Mouse (Mus musculus) heart, embryonic 11.5 days (tissue): ENCODE data around the gene Ctr9. TPM values are rescaled to one million over a fixed set of nuclear protein-coding genes. Genes with fewer than 3 reads are reported as not detected.

Source experiments
- ATAC-seq: fragments of 200-750 bp; cut with Nextera tagmentation; replicated peaks from 2 replicates; pipeline ENCODE4 v1.8.0; 2017; ENCODE audit warnings: moderate library complexity; ENCODE audit not compliant: insufficient number of reproducible peaks, low FRiP score, low TSS enrichment
- H3K27ac ChIP-seq: fragments of 300-500 bp; sonication (generic); 2 replicates; pipeline ENCODE4 v1.5.1; 2014; ENCODE audit warnings: mild to moderate bottlenecking, low read depth, low read length
- H3K27me3 ChIP-seq: fragments of 300-500 bp; sonication (generic); 2 replicates; pipeline ENCODE4 v1.6.1; 2014; ENCODE audit warnings: mild to moderate bottlenecking, low read length, mixed read lengths; ENCODE audit not compliant: control insufficient read depth, insufficient read depth
- H3K36me3 ChIP-seq: fragments of 300-500 bp; sonication (generic); 2 replicates; pipeline ENCODE4 v1.6.1; 2014; ENCODE audit warnings: mild to moderate bottlenecking, low read length, moderate library complexity, mixed read lengths; ENCODE audit not compliant: control insufficient read depth, insufficient read depth
- H3K4me1 ChIP-seq: fragments of 300-500 bp; sonication (generic); 2 replicates; pipeline ENCODE4 v1.6.1; 2014; ENCODE audit warnings: low read length; ENCODE audit not compliant: control insufficient read depth, insufficient read depth
- H3K4me2 ChIP-seq: fragments of 300-500 bp; sonication (generic); 2 replicates; pipeline ENCODE4 v1.6.1; 2014; ENCODE audit warnings: mild to moderate bottlenecking, moderate library complexity
- H3K4me3 ChIP-seq: fragments of 300-500 bp; sonication (generic); 2 replicates; pipeline ENCODE4 v1.5.1; 2014; ENCODE audit warnings: low read depth, low read length
- H3K9ac ChIP-seq: fragments of 300-500 bp; sonication (generic); 2 replicates; pipeline ENCODE4 v1.6.1; 2014; ENCODE audit warnings: mild to moderate bottlenecking, low read depth, low read length, moderate library complexity
- H3K9me3 ChIP-seq: fragments of 300-500 bp; sonication (generic); replicated peaks from 2 replicates; pipeline ENCODE4 v1.6.1; 2016; ENCODE audit warnings: low read length; ENCODE audit not compliant: control insufficient read depth
- WGBS: fragments of 180-500 bp; shearing (Covaris S2); extraction: QIAGEN DNeasy Blood & Tissue Kit; methylation state at CpG from one replicate; pipeline ENCODE4 v1.1.7; 2014; ENCODE audit not compliant: insufficient replicate concordance; 5-methylcytosine and 5-hydroxymethylcytosine counted together
- polyA plus RNA-seq: library from polyadenylated mRNA; unstranded; fragments of >200 nt; fragmentation: Nextera tagmentation; extraction: Ambion mirVana; gene quantifications from 2 replicates; pipeline ENCODE4 v1.2.1, GENCODE M21; 2014

The Ctr9 gene
- 46.1 and 53.6 TPM in 2 replicates for polyA plus RNA-seq

DNA sequence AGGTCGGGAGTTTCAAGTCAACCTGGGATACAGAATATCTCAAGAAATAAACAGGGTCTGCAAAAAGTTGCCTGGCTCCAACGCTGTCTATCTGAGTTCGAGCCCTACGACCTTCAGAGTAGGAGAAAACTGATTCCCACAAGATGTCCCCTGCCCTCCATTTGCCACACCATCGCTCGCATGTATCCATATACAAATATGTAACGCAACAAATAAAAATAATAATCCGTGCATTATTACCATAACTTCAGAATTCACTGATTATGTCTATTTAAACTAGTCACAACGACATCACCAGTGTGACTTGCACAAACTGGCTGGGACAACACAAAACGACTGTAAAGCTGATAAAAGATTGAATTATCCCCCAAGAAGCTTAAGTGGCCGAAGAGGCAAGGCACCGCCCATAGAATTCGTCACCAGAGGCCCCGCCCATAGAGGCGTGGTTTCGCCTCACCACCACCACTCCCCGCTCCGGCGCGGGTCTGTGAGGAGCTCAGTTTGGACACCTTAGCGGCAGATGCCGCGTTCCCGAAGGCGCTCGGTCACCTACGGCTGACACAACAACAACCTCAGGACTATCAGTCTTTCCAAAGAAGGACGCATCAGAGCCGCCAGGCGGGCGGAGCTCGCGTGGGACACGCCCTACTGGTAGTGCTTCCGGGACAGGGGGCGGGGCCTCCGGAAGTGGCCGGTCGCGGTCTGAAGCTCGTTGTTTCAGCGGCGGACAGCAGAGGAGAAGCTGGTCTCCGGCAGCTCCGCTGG, at the start of gene Ctr9:
Ctr9 (plus strand) TSS at position 671 of the 765 bp plus-strand sequence.
- H3K4me3 ChIP-seq = peak within 1 kb of the TSS; percentile 92
- H3K36me3 ChIP-seq = peaks cover 5% of the 10 kb centered on the region
- peak within 1 kb of the TSS; percentile 82 for H3K9ac ChIP-seq
- peak within 1 kb of the TSS; percentile 96 for H3K27ac ChIP-seq
- peak; percentile 96 for ATAC-seq
- WGBS = 5% methylated on average over 45 of the region's 45 CpGs
- peaks cover 8% of the 10 kb centered on the region for H3K4me1 ChIP-seq
- H3K4me2 ChIP-seq = peak within 1 kb of the TSS; percentile 82
- H3K9me3 ChIP-seq = no peaks in the 10 kb centered on the region
- H3K27me3 ChIP-seq = no peaks in the 10 kb centered on the region

DNA sequence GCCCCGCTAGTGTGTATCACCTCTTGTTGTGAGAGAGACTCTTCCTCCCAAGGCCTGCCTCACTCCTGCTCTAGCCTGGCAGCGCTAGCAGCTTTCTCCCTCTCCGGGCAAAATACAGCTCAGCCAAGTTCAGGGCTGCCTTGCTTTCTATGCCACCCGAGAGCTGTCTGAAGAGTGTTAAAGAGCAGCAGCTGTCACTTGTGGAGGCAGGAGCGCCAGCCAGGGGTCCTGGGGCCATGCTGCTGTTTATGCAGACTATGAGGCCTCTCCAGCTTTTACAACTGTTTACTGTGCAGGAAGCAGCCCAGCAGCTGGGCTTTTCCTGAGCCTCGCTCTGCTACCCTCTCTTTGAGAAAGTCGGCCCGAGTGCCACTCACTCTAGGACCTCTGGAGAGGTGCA, 47.7 kb upstream of the Ctr9 start:
- H3K4me1 ChIP-seq = peaks cover 36% of the 10 kb centered on the region
- peak overlapping the region; percentile 56 for H3K4me2 ChIP-seq
- WGBS = 38% methylated on average over 8 of the region's 8 CpGs

DNA sequence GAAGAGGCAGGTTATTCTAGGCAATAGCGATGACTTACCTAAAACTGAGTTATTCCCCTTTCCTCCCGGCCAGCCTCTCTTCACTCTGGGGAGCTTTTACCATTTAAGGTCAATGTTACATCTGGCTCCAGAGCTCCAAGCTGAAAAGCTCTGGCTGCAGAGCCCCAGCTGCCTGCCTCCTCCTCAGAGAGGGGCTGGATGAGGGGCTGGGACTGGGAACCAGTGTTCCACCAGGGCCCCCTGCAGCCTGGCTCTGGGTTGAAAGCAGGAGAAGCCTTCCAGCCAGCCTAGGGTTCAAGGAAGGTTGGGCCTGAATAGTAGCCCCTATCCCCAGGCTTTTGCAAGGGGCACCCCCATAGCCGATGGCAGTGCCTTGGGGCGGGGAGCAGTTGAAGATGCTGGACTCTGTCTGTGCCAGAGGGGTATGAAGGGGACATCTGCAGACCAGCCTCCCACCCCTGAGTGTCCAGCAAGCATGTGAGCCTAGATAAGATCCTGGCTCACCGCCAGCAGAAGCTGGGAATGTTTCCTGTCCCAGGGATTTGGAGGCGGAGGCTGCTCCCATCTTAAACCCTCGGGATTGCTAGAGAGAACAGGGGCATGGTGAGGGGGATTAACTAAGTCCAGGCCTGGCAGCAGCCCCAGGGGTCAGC, 46.6 kb upstream of the Ctr9 start, which contains the start of gene Mrvi1:
Mrvi1 (minus strand) TSS at position 409 of the 653 bp plus-strand sequence.
- H3K27ac ChIP-seq = peak within 1 kb of the TSS; percentile 81
- peak within 1 kb of the TSS; percentile 56 for H3K4me2 ChIP-seq
- H3K9me3 ChIP-seq = no peaks in the 10 kb centered on the region
- WGBS = 16% methylated on average over 7 of the region's 7 CpGs
- peak within 1 kb of the TSS; percentile 62 for H3K9ac ChIP-seq
- H3K27me3 ChIP-seq = no peaks in the 10 kb centered on the region
- H3K4me1 ChIP-seq = peaks cover 33% of the 10 kb centered on the region
- H3K36me3 ChIP-seq = no peaks in the 10 kb centered on the region
- peak; percentile 68 for ATAC-seq
- peak within 1 kb of the TSS; percentile 16 for H3K4me3 ChIP-seq

More for the DNA sequence above, 47.7 kb upstream of the Ctr9 start:
- no peaks in the 10 kb centered on the region for H3K36me3 ChIP-seq
- no peaks in the 10 kb centered on the region for H3K9me3 ChIP-seq
- H3K9ac ChIP-seq = peak overlapping the region; percentile 56; the same call in 1 of the 2 replicates
- H3K27ac ChIP-seq = peak overlapping the region; percentile 81
- peak overlapping the region; percentile 12; the same call in 1 of the 2 replicates for H3K4me3 ChIP-seq
- no peak for ATAC-seq
- H3K27me3 ChIP-seq = no peaks in the 10 kb centered on the region

DNA sequence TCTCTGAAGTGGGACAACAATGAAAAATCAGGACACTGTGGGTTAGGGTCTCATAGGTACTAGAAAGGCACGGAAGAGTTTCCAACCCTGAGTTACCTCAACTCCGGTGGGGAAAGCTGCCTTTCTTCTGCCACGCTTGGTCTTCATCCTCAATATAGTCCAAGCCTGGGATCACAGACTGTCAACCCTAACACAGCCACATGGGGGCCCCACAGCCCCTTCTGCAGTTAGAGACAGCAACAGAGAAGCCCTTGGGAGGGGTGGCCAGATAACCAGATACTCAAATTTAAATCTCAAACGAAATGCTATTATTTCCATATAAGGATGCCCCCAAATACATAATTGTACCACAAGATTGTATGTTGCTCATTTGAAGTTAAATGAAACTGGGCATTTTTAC, 46.0 kb upstream of the Ctr9 start:
- H3K9me3 ChIP-seq = no peaks in the 10 kb centered on the region
- 28% methylated on average over 4 of the region's 4 CpGs for WGBS
- no peaks in the 10 kb centered on the region for H3K36me3 ChIP-seq
- H3K4me3 ChIP-seq = no peak overlapping the region
- no peak for ATAC-seq
- 0 out of 2 replicates have a peak overlapping the region, but pooled peaks have one; percentile 62 for H3K9ac ChIP-seq
- H3K4me2 ChIP-seq = peak overlapping the region; percentile 56
- peak overlapping the region; percentile 81 for H3K27ac ChIP-seq
- H3K4me1 ChIP-seq = peaks cover 27% of the 10 kb centered on the region
- H3K27me3 ChIP-seq = no peaks in the 10 kb centered on the region

DNA sequence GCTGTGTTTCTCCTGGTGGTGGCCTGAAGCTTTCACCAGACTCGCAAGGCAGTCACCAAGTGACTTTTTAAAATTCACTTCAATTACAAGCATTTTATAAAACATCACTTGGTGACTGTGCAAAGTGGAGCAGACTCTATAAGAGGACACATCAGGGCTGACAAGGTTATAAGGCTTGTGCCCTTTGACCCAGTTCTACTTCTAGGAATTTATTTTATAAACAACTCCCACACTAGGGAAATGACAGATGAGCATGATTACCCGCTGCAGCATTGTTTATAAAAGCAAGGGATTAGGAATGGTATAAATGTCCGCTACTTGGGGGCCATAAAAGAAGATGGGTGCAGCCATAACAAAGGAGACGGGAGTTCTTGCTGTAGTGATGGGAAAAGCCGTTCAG, 45.1 kb upstream of the Ctr9 start:
- H3K9ac ChIP-seq = no peak overlapping the region
- H3K4me3 ChIP-seq = no peak overlapping the region
- H3K27ac ChIP-seq = no peak overlapping the region
- H3K4me2 ChIP-seq = no peak overlapping the region
- peaks cover 27% of the 10 kb centered on the region for H3K4me1 ChIP-seq
- H3K9me3 ChIP-seq = no peaks in the 10 kb centered on the region
- H3K36me3 ChIP-seq = no peaks in the 10 kb centered on the region
- WGBS = 64% methylated on average over 5 of the region's 5 CpGs
- H3K27me3 ChIP-seq = no peaks in the 10 kb centered on the region
- ATAC-seq = no peak

DNA sequence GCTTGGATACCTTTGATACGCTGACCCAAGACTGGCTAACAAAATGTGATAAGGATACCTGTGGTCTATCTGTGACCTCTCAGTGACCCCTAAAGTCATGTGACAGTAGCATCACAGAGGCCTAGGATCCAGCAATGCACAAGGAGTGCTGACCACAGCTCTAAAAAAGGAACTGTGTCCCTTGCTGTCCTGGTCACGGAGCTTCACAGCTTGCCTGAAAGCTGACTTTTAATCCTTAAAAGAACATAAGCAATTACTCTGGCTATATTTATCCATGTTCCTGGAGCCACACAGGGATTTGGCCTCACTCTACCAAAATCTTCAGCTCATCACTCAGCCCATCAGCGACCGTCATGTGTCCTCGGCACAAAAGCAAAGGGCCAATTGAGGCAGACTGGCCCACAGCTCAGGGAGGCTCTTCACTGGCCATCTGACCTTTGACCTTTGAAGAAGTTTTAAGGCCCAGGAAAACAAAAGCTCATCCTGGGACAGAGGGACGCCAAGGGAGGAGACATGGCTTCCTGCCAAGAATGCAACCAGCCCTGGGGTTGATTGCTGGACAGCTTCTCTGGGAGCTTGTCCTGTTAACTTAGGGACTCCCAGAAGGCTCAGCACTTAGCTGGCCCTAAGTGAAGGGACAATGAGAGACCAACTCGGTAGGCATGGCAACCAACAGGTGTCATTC, 43.0 kb upstream of the Ctr9 start:
- H3K4me1 ChIP-seq = peaks cover 34% of the 10 kb centered on the region
- no peaks in the 10 kb centered on the region for H3K36me3 ChIP-seq
- WGBS = 60% methylated on average over 7 of the region's 7 CpGs
- no peaks in the 10 kb centered on the region for H3K27me3 ChIP-seq
- no peak overlapping the region for H3K4me3 ChIP-seq
- no peaks in the 10 kb centered on the region for H3K9me3 ChIP-seq
- no peak overlapping the region for H3K4me2 ChIP-seq
- no peak for ATAC-seq
- H3K9ac ChIP-seq = no peak overlapping the region
- no peak overlapping the region for H3K27ac ChIP-seq

DNA sequence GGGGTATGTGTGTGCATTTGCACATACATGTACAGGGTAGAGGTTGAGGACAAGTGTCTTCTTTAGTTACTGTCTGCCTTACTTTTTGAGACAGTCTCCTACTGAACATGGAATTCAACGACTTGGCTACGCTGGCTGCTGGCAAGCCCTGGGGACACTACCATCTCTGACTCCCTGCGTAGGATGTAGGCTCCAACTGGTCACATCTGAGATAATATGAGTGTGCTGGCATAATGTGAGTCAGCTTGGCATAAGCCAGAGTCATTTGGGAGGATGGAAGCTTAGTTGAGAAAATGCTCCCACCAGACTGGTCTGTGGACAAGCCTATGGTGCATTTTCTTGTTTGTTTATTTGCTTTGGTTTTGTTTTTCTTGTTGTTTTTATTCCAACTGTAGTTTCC, 40.7 kb upstream of the Ctr9 start:
- WGBS = 85% methylated on average over 3 of the region's 3 CpGs
- Histone ChIP-seq H3K27me3 (no peaks in the 10 kb centered on the region), H3K4me2 (no peak overlapping the region), H3K27ac (no peak overlapping the region), H3K36me3 (no peaks in the 10 kb centered on the region), H3K9me3 (no peaks in the 10 kb centered on the region), H3K9ac (no peak overlapping the region), H3K4me1 (peaks cover 15% of the 10 kb centered on the region), H3K4me3 (no peak overlapping the region)
- no peak for ATAC-seq

DNA sequence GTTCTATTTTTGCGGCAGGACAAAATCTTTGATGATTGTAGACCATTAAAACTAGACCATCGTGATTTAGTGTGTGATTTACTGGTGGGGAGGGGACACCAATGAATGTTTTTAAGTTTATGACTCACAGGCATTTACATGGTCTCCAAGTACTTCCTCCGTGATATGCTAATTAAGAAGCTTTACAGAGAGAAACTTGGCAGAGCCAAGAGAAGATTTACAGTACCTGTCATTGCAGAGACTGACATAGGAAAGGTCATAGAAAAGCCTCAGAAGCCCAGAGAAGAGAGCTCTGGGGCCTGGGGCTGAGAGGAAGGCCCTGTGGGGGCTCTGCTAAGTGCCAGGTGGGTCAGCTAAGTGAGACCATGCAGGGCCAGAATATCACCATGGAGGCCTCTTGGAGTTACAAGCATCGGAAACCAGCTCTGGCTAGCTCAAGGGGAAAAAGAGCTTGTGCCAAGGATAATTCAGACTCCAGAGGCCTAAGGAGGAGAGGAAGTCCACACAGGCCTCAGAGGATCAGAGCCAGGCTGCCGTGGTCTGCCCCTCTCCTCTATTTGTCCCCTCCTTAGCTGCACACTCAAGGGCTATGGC, 39.4 kb upstream of the Ctr9 start:
- no peak overlapping the region for H3K9ac ChIP-seq
- H3K27ac ChIP-seq = no peak overlapping the region
- no peak for ATAC-seq
- WGBS = 73% methylated on average over 5 of the region's 5 CpGs
- no peak overlapping the region for H3K4me3 ChIP-seq
- H3K9me3 ChIP-seq = no peaks in the 10 kb centered on the region
- peaks cover 15% of the 10 kb centered on the region for H3K4me1 ChIP-seq
- H3K4me2 ChIP-seq = no peak overlapping the region
- H3K36me3 ChIP-seq = no peaks in the 10 kb centered on the region
- H3K27me3 ChIP-seq = no peaks in the 10 kb centered on the region
